Mouse (Mus musculus): ENCODE results near the gene Adam34.

DNA sequence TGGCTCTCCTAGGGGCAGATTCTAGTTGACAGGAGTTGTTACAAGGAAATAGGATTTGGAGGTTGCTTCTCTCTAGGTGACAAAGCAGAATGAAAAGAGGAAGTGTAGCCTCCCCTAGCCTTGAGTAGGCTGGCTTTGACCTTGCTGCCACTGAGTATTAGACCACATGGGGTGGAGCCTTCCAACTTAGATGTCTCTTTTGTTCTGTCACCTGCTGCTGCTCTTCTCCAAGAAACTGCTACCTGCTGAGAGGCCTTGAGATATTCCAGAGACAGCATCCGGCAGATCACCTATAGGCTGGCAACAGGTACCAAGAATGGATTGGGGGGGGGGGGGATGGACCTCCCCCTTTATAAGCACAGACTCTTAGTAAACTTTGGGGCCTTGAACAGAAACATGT is 93.8 kb downstream of the Adam34 start:
- TF ChIP-seq CTCF (IDR thresholded peaks at IDR 0.05; ENCODE audit: extremely low read depth, insufficient read length, insufficient replicate concordance, low read depth, low read length) (no peak), POLR2A (IDR thresholded peaks at IDR 0.05; ENCODE audit: low read depth, low read length) (no peak)

Measured in small intestine, adult 2 months (tissue).